8 mouse cellular contexts compared by ENCODE assay signal in the genomic region with DNA sequence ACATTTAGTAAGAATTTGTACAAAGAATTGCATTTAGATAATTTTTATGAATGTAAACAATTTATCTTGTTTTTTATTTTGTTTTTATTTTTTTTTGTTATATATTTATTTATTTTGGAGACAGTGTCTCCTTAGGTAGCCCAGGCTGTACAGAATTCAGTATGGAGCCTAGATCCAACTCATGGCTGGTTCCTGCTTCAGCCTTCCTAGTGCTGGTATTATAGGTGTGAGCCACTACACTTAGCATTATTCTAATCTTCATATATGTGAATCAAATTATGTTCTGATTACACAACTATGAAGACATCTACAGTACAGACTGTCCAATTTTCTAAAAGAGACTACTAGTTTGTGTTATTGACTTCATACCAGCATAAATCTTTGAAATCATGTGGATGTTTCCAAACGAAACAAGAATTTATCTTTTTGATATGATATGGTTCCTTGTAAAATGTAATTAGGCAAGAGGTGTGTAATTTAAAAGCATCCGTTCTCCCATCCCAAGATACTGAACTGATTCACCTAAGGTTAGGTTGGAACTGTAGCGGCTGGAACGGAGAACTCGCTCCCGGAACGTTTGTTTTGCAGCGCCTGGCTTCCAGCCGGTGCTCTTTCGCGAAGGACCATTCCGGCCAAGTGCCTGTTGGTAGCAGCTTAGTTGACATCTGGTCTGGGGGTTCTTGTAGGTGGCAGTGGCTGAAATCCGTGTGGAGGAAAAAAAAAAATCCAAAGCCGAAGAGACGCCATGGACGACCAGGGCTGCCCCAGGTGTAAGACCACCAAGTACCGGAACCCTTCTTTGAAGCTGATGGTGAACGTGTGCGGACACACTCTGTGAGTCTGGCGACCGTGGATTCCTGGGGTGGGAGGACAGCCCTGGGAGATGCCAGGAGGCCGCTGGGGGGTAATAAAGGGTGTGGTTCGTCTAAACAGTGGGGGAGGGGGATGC. TPM values are rescaled to one million over a fixed set of nuclear protein-coding genes. Genes with fewer than 3 reads are reported as not detected.
A peak's percentile ranks its signal among the peaks of the same experiment; 100 is the strongest.
DNase-seq lines count a peak whose midpoint lies in the region; ATAC-seq lines count a peak whose summit lies in the region.

A gene (plus strand): TSS at position 625 of the 949 bp plus-strand sequence.

- 0 out of 2 replicates have a peak within 1 kb of the TSS, but pooled peaks have one; percentile 59 for H3K27ac ChIP-seq in hindbrain, embryonic 15.5 days (replicated peaks)

- peak within 1 kb of the TSS; percentile 88 for H3K9ac ChIP-seq in hindbrain, embryonic 15.5 days

- H3K27me3 ChIP-seq in hindbrain, embryonic 15.5 days = no peaks in the 10 kb centered on the region

- H3K4me2 ChIP-seq in hindbrain, embryonic 15.5 days = peak within 1 kb of the TSS; percentile 70

- no peaks in the 10 kb centered on the region for H3K9me3 ChIP-seq in hindbrain, embryonic 15.5 days

- peak; percentile 92 for DNase-seq in R1 (ENCODE audit: low read depth, low spot score)
- DNase-seq in cerebellum, postnatal 25 days = peak; percentile 91 to 93
- DNase-seq in frontal cortex, postnatal 25 days (ENCODE audit: low spot score in 2 of 2) = peak; percentile 74 to 79
- peak; percentile 47 for DNase-seq in left cerebral cortex, adult 11 months (ENCODE audit: low spot score)
- peak; percentile 89 to 91 for DNase-seq in lung, postnatal 4 days
- DNase-seq in retina, postnatal 7 days (ENCODE audit: low read depth, low spot score) = peak; percentile 74
- peak; percentile 74 for DNase-seq in urinary bladder, adult 2 months (ENCODE audit: low spot score)

- WGBS in hindbrain, embryonic 15.5 days = under 1% methylated on average over 23 of the region's 23 CpGs

- peak within 1 kb of the TSS; percentile 91 for H3K4me3 ChIP-seq in hindbrain, embryonic 15.5 days

- peaks cover 18% of the 10 kb centered on the region for H3K4me1 ChIP-seq in hindbrain, embryonic 15.5 days (replicated peaks)

- no peaks in the 10 kb centered on the region for H3K36me3 ChIP-seq in hindbrain, embryonic 15.5 days

- ATAC-seq in hindbrain, embryonic 15.5 days (ENCODE audit: low FRiP score, low read depth) = peak; percentile 81

RNA-seq across cellular contexts. Expression of the gene that starts here (rescaled TPM):
- polyA plus RNA-seq in hindbrain, embryonic 15.5 days (2015; fragmentation: Nextera tagmentation; extraction: Ambion mirVana) = 15.9 and 16.4 TPM in 2 replicates
- 19.7 and 20.4 TPM in 2 replicates for polyA plus RNA-seq in urinary bladder, adult 2 months (2012; rRNA removed)

Comparison
In these comparisons a context has a peak if more than half of its experiments do, and no peak if none do; other contexts are left out.
1. Peak in every context shown above with its lines: DNase-seq, ATAC-seq, H3K4me3 ChIP-seq and H3K27ac ChIP-seq.